Mouse (Mus musculus) megakaryocyte, embryonic 14.5 days (primary cell): ENCODE measurements at regions not wholly inside any gene's neighbourhood (a gene's known extent, or its start where the extent isn't known, plus 50 kb on each side); places are given as distances from the start of the nearest gene placed in this dataset.

ENCODE experiments used
- H3K27me3 ChIP-seq: replicated peaks from 2 replicates; pipeline ENCODE3; 2012; ENCODE audit warnings: inconsistent platforms
- H3K36me3 ChIP-seq: replicated peaks from 2 replicates; pipeline ENCODE3; 2012; ENCODE audit warnings: low read length, inconsistent platforms, mixed read lengths
- H3K4me1 ChIP-seq: 2 replicates; pipeline ENCODE4 v1.6.1; 2012; ENCODE audit warnings: inconsistent platforms
- H3K4me3 ChIP-seq: replicated peaks from 2 replicates; pipeline ENCODE3; 2012; ENCODE audit warnings: moderate library complexity, mild to moderate bottlenecking, inconsistent platforms
- H3K9me3 ChIP-seq: 2 replicates; pipeline ENCODE4 v1.6.1; 2012; ENCODE audit warnings: inconsistent platforms
- FLI1 ChIP-seq: IDR thresholded peaks from 2 replicates; pipeline ENCODE4 v1.6.1; 2012; ENCODE audit warnings: low read length, inconsistent platforms, mixed read lengths
- GATA1 ChIP-seq: IDR thresholded peaks from 3 replicates; pipeline ENCODE4 v1.6.1; 2012; ENCODE audit warnings: mixed read lengths, low read length, inconsistent platforms, borderline replicate concordance

DNA sequence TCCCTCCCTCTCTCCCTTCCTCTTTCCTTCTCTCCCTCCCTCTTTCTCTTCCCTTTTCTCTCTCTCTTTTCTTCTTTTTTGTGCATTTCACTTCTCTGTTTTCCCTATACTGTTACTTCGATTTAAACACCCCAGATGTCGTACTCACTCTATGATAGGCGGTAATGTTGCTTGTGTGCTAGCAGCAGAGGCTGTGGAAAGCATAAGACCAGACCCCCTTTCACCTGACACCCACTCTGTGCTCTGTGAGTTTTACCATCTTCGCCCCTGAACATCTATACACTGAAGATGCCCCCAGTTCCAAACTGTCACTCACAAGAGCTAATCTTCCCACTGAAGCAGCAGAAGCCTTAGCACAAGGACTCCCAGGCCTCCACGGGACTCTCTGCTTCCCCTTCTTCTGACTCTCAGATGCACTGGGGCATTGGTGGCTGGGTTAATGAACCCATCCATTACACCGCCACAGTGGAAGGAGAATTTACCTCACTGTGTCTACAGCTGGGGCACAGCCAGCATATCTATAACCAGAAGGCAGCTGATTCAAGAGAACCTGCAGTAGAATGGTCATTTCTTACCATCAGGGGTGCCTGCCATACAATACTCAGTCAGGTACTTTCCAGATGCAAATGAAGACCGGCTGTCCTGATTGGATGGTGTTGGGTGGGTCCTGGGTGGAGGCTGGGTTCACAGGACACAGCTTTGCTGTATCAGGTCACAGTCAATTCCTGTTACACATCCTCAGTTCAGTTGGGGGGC lies 194.0 kb upstream of the Runx1 start:
- Histone ChIP-seq H3K36me3 (no peaks in the 10 kb centered on the region), H3K4me1 (peaks cover under 1% of the 10 kb centered on the region; the same call in 1 of the 2 replicates), H3K27me3 (peaks cover 70% of the 10 kb centered on the region), H3K4me3 (no peak overlapping the region), H3K9me3 (no peaks in the 10 kb centered on the region)
- TF ChIP-seq GATA1 (no peak), FLI1 (no peak)

DNA sequence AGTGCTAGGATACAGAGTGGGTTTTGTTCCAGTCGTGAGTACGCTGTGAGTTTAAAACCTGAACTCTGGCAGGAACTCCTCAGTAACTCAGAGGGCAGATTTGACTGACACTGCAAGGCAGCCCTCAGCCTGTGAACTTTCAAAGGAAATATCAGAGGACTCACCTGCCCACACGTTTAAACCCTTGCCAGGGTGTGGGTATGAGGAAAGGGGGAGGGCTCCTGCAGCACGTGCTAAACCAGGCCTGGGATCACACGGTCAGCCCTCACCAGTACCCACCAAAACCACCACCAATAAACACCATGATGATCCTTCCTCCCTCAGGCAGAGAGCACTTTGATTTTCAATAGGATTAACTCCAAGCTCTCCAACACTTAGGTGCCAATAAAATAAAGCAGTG lies 192.8 kb upstream of the Runx1 start:
- no peaks in the 10 kb centered on the region for H3K9me3 ChIP-seq
- TF ChIP-seq FLI1 (no peak), GATA1 (no peak)
- H3K4me1 ChIP-seq = peaks cover 3% of the 10 kb centered on the region; the same call in 1 of the 2 replicates
- H3K36me3 ChIP-seq = no peaks in the 10 kb centered on the region
- no peak overlapping the region for H3K4me3 ChIP-seq
- peaks cover 80% of the 10 kb centered on the region for H3K27me3 ChIP-seq

GRCm38 (mm10) chr16:93017025-93017424 lies 191.1 kb upstream of the Runx1 start:
- TF ChIP-seq GATA1 (no peak), FLI1 (no peak)
- peaks cover 86% of the 10 kb centered on the region for H3K27me3 ChIP-seq
- H3K4me1 ChIP-seq = peaks cover 3% of the 10 kb centered on the region; the same call in 1 of the 2 replicates

DNA sequence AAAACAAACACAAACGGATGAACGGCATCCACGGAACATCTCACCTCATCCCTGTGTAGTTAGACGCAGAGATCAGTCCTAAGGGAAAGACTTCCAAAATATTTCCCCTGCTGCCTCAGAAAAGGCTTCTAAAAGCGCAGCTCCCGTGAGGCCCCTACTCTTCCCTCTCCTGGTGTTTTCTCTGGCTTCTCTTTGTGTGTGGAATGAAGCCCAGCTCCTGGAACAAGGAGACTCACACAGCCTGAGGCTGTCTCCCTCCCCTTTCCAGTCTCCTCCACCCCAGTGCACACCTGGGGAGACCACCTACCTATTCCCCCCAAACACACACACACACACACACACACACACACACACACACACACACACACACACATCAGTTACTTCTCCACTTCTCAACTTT lies 189.7 kb upstream of the Runx1 start:
- no peaks in the 10 kb centered on the region for H3K36me3 ChIP-seq
- H3K27me3 ChIP-seq = peaks cover 76% of the 10 kb centered on the region
- H3K4me1 ChIP-seq = peaks cover 3% of the 10 kb centered on the region

More at GRCm38 (mm10) chr16:93017025-93017424, 191.1 kb upstream of the Runx1 start:
- Histone ChIP-seq H3K36me3 (no peaks in the 10 kb centered on the region), H3K4me3 (no peak overlapping the region), H3K9me3 (no peaks in the 10 kb centered on the region)

DNA sequence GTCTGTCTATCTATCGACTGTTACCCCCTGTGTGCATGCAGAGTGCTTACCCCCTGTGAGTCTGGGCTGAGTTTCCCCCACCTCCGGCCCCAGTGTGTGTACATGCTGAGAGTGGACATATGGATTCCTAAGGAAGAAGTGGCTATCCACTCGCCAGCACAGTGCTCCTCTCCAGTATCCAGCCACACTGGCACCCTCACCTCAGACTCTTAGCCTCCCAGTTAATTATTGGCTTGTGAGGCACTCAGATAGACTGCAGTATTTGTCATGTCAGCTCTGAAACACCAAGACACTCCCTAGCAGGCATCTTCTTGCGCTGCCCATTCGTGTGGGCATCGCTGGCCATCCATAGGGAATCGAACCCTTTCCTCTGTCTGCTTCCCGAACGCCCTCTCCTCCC lies 189.0 kb upstream of the Runx1 start:
- H3K27me3 ChIP-seq = peaks cover 70% of the 10 kb centered on the region
- H3K36me3 ChIP-seq = no peaks in the 10 kb centered on the region
- peaks cover 3% of the 10 kb centered on the region for H3K4me1 ChIP-seq
- TF ChIP-seq GATA1 = no peak
- no peak for TF ChIP-seq FLI1
- no peak overlapping the region for H3K4me3 ChIP-seq
- H3K9me3 ChIP-seq = no peaks in the 10 kb centered on the region; the same call in 1 of the 2 replicates

More for the DNA sequence above, 189.7 kb upstream of the Runx1 start:
- no peak for TF ChIP-seq FLI1
- H3K9me3 ChIP-seq = no peaks in the 10 kb centered on the region
- H3K4me3 ChIP-seq = no peak overlapping the region

DNA sequence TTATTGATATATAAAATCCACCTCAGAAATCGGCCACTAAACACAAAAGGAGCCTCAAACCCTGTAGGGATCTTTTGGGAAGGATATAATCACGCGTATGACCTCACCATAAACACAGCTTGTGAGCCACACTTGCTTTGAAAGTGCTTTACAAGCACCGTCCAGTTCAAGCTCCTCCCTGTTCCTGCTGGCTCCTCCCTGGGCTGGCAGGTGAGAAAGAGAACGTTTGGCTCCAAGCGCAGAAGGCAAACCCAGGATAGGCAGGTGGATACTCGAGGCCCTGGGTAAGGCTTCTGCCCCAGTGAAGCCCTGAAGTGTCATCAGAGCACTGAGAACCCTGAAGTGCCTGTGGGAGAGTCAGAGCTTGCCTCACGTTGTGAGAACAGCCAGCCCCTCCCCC lies 187.9 kb upstream of the Runx1 start:
- Histone ChIP-seq H3K27me3 (peaks cover 62% of the 10 kb centered on the region), H3K4me1 (peaks cover 3% of the 10 kb centered on the region), H3K36me3 (no peaks in the 10 kb centered on the region), H3K4me3 (no peak overlapping the region), H3K9me3 (no peaks in the 10 kb centered on the region; the same call in 1 of the 2 replicates)
- TF ChIP-seq FLI1 (no peak), GATA1 (no peak)

DNA sequence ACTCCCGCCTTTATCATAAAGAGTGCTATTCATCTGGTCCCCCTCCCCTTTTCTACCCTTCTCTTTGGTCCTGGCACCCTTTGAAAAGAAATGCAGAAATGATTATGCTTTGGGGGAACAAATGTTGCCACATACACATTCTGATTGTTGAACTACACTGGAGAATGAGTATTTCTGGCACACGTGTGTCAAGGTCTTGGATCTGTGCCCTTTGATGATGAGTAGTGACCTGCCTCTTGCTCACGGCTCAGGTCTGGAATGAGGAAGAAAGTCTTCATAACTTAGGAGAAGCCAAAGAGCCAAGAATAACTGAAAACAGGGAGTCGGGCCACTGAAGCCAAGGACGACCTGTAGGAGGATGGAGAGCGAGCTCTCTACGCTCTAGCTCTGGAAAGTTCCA lies 187.3 kb upstream of the Runx1 start:
- H3K36me3 ChIP-seq = no peaks in the 10 kb centered on the region
- peaks cover 56% of the 10 kb centered on the region for H3K27me3 ChIP-seq
- TF ChIP-seq FLI1 (no peak), GATA1 (no peak)
- H3K4me1 ChIP-seq = peaks cover 3% of the 10 kb centered on the region
- no peaks in the 10 kb centered on the region; the same call in 1 of the 2 replicates for H3K9me3 ChIP-seq
- H3K4me3 ChIP-seq = no peak overlapping the region

DNA sequence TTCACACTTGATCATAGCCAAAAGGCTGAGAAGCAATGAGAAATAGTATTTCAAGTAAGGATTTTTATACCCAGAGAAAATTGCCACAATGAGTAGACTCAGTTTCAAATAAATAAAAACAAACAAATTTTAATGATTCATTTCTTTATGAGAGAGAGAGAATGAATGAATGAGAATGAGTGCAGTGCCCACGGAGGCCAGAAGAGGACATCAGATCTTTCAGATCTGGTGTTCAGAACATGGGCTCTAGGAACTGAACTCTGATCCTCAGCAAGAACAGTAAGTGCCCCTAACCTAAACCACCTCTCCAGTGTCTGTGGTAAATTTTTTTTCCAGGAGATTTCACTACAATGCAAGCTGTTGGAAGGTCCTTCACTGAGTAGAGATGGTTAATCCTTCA lies 185.5 kb upstream of the Runx1 start:
- Histone ChIP-seq H3K27me3 (peaks cover 45% of the 10 kb centered on the region), H3K4me3 (no peak overlapping the region), H3K4me1 (peaks cover 3% of the 10 kb centered on the region), H3K9me3 (no peaks in the 10 kb centered on the region; the same call in 1 of the 2 replicates), H3K36me3 (no peaks in the 10 kb centered on the region)
- TF ChIP-seq FLI1 = no peak
- TF ChIP-seq GATA1 = no peak

DNA sequence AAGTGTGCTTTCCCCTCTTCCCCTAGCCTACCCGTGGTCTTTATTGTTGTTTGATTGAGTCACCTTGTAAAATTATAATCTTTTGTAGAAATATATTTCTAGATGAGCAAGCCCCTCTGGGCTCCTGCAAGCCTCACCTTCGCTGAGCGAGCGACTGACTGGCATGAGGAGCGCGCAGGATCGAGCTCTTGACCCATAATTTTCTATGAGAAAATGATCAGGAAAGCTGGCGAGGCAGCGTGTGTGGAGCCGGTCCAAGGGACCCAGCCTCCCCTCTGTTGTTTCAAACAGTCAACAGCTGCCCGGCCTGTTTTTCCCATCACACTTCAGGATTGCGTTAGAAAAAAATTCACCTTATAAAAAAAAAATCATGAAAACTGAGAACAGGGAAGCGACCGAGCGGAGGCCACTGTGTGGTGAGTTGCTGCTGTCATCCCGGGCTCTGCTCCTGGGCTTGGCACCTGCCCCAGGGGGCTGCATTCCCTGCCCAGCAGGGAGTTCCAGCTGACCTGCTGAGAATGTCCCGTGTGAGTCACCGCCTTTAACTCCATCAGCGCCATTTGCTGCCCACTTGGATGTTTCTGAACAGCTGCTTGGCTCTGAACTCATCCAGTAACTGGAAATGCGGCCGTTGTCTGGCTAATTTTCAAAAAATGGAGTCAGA lies 180.5 kb upstream of the Runx1 start:
- peaks cover 3% of the 10 kb centered on the region; the same call in 1 of the 2 replicates for H3K4me1 ChIP-seq
- TF ChIP-seq FLI1 (no peak), GATA1 (no peak)
- no peaks in the 10 kb centered on the region for H3K36me3 ChIP-seq
- no peaks in the 10 kb centered on the region; the same call in 1 of the 2 replicates for H3K9me3 ChIP-seq
- H3K4me3 ChIP-seq = no peak overlapping the region
- peaks cover 8% of the 10 kb centered on the region for H3K27me3 ChIP-seq

GRCm38 (mm10) chr16:93005470-93005869 lies 179.5 kb upstream of the Runx1 start:
- Histone ChIP-seq H3K4me3 (no peak overlapping the region), H3K27me3 (peaks cover 10% of the 10 kb centered on the region), H3K36me3 (no peaks in the 10 kb centered on the region), H3K4me1 (0 out of 2 replicates have a peak, but pooled peaks cover 3% of the 10 kb centered on the region), H3K9me3 (no peaks in the 10 kb centered on the region; the same call in 1 of the 2 replicates)
- TF ChIP-seq FLI1 (no peak), GATA1 (no peak)
